Mouse (Mus musculus) liver, embryonic 12.5 days (tissue): ENCODE measurements around the gene Ada. TPM values are rescaled to one million over a fixed set of nuclear protein-coding genes. Genes with fewer than 3 reads are reported as not detected.

ENCODE experiments used
- ATAC-seq: fragments of 200-750 bp; cut with Nextera tagmentation; 2 replicates; pipeline ENCODE4 v1.8.0; 2017; ENCODE audit warnings: moderate number of reproducible peaks, mild to moderate bottlenecking, moderate library complexity
- H3K27ac ChIP-seq: fragments of 300-500 bp; sonication (generic); 2 replicates; pipeline ENCODE4 v1.5.1; 2016; ENCODE audit warnings: mild to moderate bottlenecking
- H3K27me3 ChIP-seq: fragments of 300-500 bp; sonication (generic); replicated peaks from 2 replicates; pipeline ENCODE4 v1.6.1; 2016; ENCODE audit warnings: mild to moderate bottlenecking, moderate library complexity
- H3K36me3 ChIP-seq: fragments of 300-500 bp; sonication (generic); 2 replicates; pipeline ENCODE4 v1.6.1; 2016; ENCODE audit warnings: mild to moderate bottlenecking, moderate library complexity
- H3K4me1 ChIP-seq: fragments of 300-500 bp; sonication (generic); 2 replicates; pipeline ENCODE4 v1.6.1; 2016
- H3K4me2 ChIP-seq: fragments of 300-500 bp; sonication (generic); 2 replicates; pipeline ENCODE4 v1.6.1; 2016; ENCODE audit warnings: mild to moderate bottlenecking, moderate library complexity
- H3K4me3 ChIP-seq: fragments of 300-500 bp; sonication (generic); 2 replicates; pipeline ENCODE4 v1.5.1; 2016; ENCODE audit warnings: mild to moderate bottlenecking, moderate library complexity
- H3K9ac ChIP-seq: fragments of 300-500 bp; sonication (generic); 2 replicates; pipeline ENCODE4 v1.6.1; 2016; ENCODE audit warnings: mild to moderate bottlenecking, moderate library complexity
- H3K9me3 ChIP-seq: fragments of 300-500 bp; sonication (generic); replicated peaks from 2 replicates; pipeline ENCODE4 v1.6.1; 2016; ENCODE audit warnings: mild to moderate bottlenecking, moderate library complexity
- WGBS: fragments of 180-500 bp; shearing (Covaris S2); methylation state at CpG from one replicate; pipeline ENCODE4 v1.1.7; 2016; ENCODE audit not compliant: insufficient replicate concordance; 5-methylcytosine and 5-hydroxymethylcytosine counted together
- polyA plus RNA-seq: library from polyadenylated mRNA; unstranded; fragments of >200 nt; fragmentation: Nextera tagmentation; extraction: Ambion mirVana; gene quantifications from 2 replicates; pipeline ENCODE4 v1.2.1, GENCODE M21; 2016

The Ada gene
- polyA plus RNA-seq, 1 experiment from 2014 or later = 6.7 TPM

DNA sequence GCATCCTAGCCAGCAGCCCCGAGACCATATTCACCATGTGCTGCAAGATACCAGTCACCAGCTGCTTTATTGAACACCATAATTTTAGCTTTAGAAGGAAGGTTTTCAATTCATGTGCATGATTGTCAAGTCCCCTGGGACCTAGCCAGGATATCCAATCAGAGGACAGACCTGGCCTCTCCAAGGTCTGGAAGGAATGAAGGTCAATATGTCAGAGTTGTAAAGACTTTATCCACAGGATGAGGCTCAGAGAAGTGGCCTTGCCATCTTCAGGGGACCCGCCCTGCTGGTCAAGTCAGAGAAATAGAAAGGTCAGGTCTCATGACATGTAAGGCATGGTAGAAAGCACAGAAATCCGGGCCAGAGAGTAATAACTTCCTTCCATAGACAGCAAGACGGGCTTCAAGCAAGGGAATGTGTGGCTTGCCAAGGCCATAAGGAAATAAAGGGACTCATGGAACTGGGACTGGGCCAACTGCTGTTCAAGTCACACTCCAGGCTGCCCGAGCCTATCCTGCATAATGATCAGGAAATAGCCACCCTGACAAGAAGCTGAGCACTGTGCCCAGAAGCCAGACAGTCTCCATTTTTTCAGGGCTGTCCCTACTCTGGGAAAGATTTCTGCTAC, 23.2 kb downstream of the Ada start:
- H3K4me2 ChIP-seq = no peak overlapping the region
- H3K4me1 ChIP-seq = no peaks in the 10 kb centered on the region
- ATAC-seq = no peak
- no peak overlapping the region for H3K4me3 ChIP-seq
- H3K9ac ChIP-seq = no peak overlapping the region
- no peak overlapping the region for H3K27ac ChIP-seq
- 71% methylated on average over 5 of the region's 5 CpGs for WGBS
- no peaks in the 10 kb centered on the region for H3K9me3 ChIP-seq
- no peaks in the 10 kb centered on the region for H3K27me3 ChIP-seq
- H3K36me3 ChIP-seq = peaks cover 83% of the 10 kb centered on the region

DNA sequence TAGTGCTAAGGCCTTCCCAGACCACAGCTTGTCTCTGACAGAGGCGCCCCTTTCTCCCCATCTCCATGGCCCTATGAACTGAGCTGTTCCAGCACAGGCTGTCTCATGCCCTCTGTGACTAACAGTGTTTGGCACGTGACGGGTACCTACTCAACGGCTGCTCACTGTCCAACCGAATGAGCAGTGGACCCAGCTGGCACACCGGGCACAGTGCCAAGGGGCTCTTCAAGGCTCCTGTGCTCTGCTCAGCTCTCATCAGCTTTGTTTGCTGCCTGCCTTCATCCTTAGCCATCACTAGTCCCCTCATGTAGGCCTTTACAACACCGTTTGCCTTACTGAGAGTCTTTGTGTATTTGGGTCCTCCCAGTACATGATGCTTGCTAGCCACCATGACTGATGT, 27.5 kb downstream of the Ada start:
- ATAC-seq = no peak
- peaks cover 14% of the 10 kb centered on the region for H3K4me1 ChIP-seq
- H3K4me2 ChIP-seq = no peak overlapping the region
- H3K9me3 ChIP-seq = no peaks in the 10 kb centered on the region
- no peak overlapping the region for H3K27ac ChIP-seq
- no peak overlapping the region for H3K9ac ChIP-seq
- WGBS = 87% methylated on average over 7 of the region's 7 CpGs
- no peaks in the 10 kb centered on the region for H3K27me3 ChIP-seq
- H3K36me3 ChIP-seq = peaks cover 64% of the 10 kb centered on the region
- H3K4me3 ChIP-seq = no peak overlapping the region

DNA sequence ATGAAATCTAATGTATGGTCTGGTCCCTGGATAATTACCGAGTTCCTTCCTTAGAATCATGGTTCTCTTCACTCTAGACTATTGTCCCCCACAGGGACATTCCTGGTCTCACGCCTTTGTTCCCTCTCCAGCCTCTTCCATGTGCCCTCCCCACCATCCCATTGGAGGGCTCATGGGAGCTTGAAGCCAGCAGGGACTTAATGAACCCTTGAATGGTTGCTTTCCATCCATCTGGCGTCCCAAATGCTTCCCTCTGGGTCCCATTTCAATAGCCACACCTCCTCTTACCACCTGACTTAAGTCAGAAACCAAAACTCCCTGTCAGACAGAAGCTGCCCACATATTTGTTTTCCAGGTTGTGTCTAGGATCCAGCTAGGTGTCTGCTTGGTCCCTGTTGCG, 30.4 kb downstream of the Ada start:
- H3K27me3 ChIP-seq = no peaks in the 10 kb centered on the region
- no peaks in the 10 kb centered on the region for H3K9me3 ChIP-seq
- peaks cover 38% of the 10 kb centered on the region for H3K36me3 ChIP-seq
- peaks cover 28% of the 10 kb centered on the region for H3K4me1 ChIP-seq
- peak overlapping the region; percentile 55; the same call in 1 of the 2 replicates for H3K4me2 ChIP-seq
- H3K4me3 ChIP-seq = no peak overlapping the region
- WGBS = 53% methylated on average over 4 of the region's 4 CpGs
- H3K27ac ChIP-seq = no peak overlapping the region
- no peak overlapping the region for H3K9ac ChIP-seq
- ATAC-seq = 0 out of 2 replicates have a peak, but pooled peaks have one; percentile 9

DNA sequence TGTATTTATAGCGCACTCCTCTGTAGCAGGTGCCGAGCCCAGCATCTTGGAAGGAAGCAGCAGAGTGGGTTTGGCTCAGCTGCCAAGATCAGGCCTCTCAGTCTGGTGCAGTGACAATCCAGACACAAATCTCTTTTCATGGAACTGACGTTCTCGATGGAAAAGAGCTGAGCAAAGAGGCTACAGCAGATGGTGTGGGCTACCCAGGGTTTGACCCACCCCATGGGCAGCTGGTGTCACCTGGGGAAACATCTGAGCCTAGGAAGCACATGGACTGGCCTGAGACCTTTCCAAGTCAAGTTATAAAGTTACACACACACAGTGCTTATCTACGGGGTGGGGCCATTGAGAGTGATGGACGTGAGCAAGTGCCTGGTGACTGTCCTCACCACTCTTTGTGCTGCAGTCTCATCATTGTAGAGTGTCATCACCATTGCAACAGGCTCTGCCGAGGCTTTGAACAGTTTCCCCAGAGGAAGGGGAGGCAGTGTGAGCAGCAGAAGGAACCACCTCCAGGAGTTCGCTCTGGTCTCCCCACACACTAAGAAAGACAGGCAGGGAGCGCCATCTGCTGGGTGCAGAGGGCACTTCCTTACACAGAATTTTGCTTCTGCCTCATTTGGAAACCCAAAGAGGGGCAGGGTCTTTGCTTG, 31.0 kb downstream of the Ada start:
- peak; percentile 74 for ATAC-seq
- 35% methylated on average over 9 of the region's 9 CpGs for WGBS
- H3K9me3 ChIP-seq = no peaks in the 10 kb centered on the region
- no peaks in the 10 kb centered on the region for H3K27me3 ChIP-seq
- 0 out of 2 replicates have a peak overlapping the region, but pooled peaks have one; percentile 49 for H3K9ac ChIP-seq
- peak overlapping the region; percentile 55 for H3K4me2 ChIP-seq
- H3K4me1 ChIP-seq = peaks cover 28% of the 10 kb centered on the region
- H3K36me3 ChIP-seq = peaks cover 33% of the 10 kb centered on the region
- H3K4me3 ChIP-seq = 0 out of 2 replicates have a peak overlapping the region, but pooled peaks have one; percentile 20
- peak overlapping the region; percentile 57; the same call in 1 of the 2 replicates for H3K27ac ChIP-seq

DNA sequence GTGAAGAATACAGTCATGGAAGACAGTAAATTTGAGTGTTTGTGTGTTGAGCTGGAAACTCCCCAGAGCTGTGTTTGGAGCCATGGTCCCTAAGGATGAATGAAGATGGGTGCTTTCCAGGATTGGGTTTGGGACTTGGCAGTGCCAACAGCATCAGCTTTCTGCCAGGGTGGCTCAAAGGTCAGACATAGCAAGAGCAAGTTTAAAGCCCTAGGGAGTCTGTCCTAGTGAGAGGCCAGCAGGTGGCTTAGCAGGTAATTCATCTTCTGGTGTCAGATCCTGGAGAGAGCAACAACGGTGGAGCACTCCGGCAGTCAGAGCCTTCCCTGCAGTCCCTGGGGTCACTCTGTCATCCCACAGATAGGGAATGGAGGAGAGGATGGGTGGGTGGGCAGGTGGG, 31.5 kb downstream of the Ada start:
- no peak; the same call in 1 of the 2 replicates for ATAC-seq
- no peak overlapping the region for H3K4me3 ChIP-seq
- H3K9me3 ChIP-seq = no peaks in the 10 kb centered on the region
- H3K27ac ChIP-seq = peak overlapping the region; percentile 57; the same call in 1 of the 2 replicates
- peak overlapping the region; percentile 55; the same call in 1 of the 2 replicates for H3K4me2 ChIP-seq
- peaks cover 28% of the 10 kb centered on the region for H3K36me3 ChIP-seq
- H3K27me3 ChIP-seq = no peaks in the 10 kb centered on the region
- 0 out of 2 replicates have a peak overlapping the region, but pooled peaks have one; percentile 49 for H3K9ac ChIP-seq
- H3K4me1 ChIP-seq = peaks cover 29% of the 10 kb centered on the region
- WGBS = 49% methylated on average over 2 of the region's 2 CpGs

DNA sequence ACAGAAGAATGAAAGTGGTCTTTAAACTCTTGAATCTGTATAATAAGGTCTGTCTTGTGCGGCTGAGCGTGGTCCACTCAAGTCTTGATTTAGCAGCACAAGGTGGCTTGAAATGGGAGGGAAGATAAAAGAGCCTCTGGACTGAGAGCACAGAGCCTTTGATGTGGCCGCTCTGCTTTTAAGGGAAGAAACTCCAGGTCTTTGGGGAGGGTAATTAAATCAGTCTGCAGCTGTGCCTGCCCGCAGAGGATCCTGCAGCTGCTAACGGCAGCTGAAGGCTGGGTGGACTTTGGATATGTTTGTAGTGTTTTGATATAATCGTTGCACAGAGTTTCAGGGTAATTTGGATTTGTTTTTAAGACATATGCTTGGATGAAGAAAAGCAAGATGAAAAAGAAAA, 33.2 kb downstream of the Ada start:
- H3K4me1 ChIP-seq = peaks cover 43% of the 10 kb centered on the region
- 72% methylated on average over 6 of the region's 6 CpGs for WGBS
- no peak for ATAC-seq
- no peaks in the 10 kb centered on the region for H3K9me3 ChIP-seq
- H3K4me2 ChIP-seq = no peak overlapping the region
- no peak overlapping the region for H3K27ac ChIP-seq
- H3K27me3 ChIP-seq = no peaks in the 10 kb centered on the region
- no peak overlapping the region for H3K9ac ChIP-seq
- H3K36me3 ChIP-seq = peaks cover 13% of the 10 kb centered on the region
- H3K4me3 ChIP-seq = no peak overlapping the region

DNA sequence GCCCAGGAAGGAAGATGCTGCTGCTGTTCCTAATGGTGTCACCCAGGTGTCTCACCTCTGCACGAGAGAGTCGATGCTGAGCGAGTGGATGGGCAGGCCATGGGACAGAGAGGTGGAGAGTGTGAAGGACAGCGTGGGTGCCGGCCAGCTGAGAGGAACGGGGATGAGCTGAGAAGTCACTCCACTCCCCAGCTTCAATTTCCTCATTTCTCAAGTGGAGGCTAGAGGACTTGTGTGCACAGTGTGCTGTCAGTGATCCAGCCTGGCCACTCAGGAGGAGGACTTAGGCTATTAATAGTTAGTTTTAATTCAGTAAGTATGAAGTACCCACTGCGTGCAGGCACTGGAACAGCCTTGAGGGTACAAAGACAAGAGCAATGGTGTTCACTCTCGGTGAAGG, 33.6 kb downstream of the Ada start:
- H3K4me2 ChIP-seq = no peak overlapping the region
- no peak overlapping the region for H3K9ac ChIP-seq
- ATAC-seq = no peak
- no peaks in the 10 kb centered on the region for H3K27me3 ChIP-seq
- peaks cover 43% of the 10 kb centered on the region for H3K4me1 ChIP-seq
- peaks cover 13% of the 10 kb centered on the region for H3K36me3 ChIP-seq
- no peak overlapping the region for H3K4me3 ChIP-seq
- no peaks in the 10 kb centered on the region for H3K9me3 ChIP-seq
- 72% methylated on average over 8 of the region's 8 CpGs for WGBS
- H3K27ac ChIP-seq = no peak overlapping the region

DNA sequence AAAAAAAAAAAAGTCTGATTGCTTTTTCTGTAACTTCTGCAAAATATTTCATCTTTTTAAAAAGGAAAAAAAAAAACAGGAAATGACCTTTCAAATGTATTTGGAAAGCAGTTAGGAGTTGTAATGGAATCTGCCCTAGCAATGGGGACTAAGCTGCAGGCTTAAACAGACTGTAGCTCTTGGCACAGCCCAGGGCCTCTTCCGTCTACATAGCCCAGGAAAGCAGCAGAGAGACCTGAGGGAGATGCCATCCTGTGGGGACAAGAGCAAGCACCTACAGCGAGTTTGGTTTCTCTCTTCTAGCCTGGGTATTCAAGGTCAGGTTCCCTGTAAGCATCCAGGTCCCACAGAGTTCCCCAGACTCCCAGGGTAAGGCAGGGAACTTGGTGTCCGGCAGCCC, 36.7 kb downstream of the Ada start:
- H3K27me3 ChIP-seq = no peaks in the 10 kb centered on the region
- H3K27ac ChIP-seq = no peak overlapping the region
- 79% methylated on average over 3 of the region's 3 CpGs for WGBS

DNA sequence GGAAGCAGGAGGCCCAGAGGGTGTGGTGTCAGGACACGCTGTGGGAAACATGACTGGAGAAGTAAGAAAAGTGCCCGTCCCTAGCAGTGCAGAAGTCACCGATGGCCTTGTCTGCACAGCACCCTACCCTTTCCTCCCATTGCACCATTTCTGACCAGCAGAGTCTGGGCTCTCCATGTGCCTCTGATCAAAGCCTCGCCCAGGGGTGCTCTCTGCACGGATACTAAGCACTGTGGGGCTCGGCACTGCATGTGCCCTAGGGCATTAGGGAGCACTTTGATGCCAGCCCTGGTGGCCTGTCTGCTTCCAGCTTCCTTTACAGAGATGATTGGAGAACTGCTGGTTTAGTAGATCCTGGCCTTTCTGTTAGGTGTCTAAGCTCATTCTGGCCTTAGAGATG, 37.2 kb downstream of the Ada start:
- Histone ChIP-seq H3K27me3 (no peaks in the 10 kb centered on the region), H3K36me3 (peaks cover 20% of the 10 kb centered on the region), H3K9me3 (no peaks in the 10 kb centered on the region), H3K4me2 (no peak overlapping the region), H3K9ac (peak overlapping the region; percentile 5; the same call in 1 of the 2 replicates), H3K4me3 (no peak overlapping the region), H3K4me1 (peaks cover 57% of the 10 kb centered on the region), H3K27ac (peak overlapping the region; percentile 27; the same call in 1 of the 2 replicates)
- ATAC-seq = peak; percentile 27; the same call in 1 of the 2 replicates
- WGBS = 75% methylated on average over 6 of the region's 6 CpGs

More for the DNA sequence above, 36.7 kb downstream of the Ada start:
- no peak for ATAC-seq
- no peak overlapping the region for H3K9ac ChIP-seq
- H3K4me1 ChIP-seq = peaks cover 52% of the 10 kb centered on the region
- no peak overlapping the region for H3K4me3 ChIP-seq
- H3K36me3 ChIP-seq = peaks cover 20% of the 10 kb centered on the region
- no peaks in the 10 kb centered on the region for H3K9me3 ChIP-seq
- no peak overlapping the region for H3K4me2 ChIP-seq

DNA sequence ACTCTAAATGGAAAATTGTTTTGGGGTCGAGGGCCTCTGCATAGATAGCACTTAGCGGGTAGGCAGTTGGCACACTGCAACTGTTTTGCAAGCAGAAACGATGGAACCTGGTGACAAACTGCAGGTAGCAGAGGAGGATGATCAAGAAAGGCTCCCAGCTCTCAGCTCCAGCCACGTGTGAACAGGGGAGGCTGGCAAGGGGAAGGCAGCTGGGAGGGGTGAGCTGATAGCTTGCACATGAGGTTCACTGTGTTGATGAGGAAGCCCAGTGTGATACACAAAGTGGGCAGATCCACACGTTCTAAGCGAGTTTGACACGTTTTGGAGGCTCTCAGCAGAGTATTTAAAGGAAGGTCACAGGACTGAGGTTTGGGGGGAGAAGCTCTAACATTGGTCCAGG, 37.6 kb downstream of the Ada start:
- no peaks in the 10 kb centered on the region for H3K9me3 ChIP-seq
- peak overlapping the region; percentile 27; the same call in 1 of the 2 replicates for H3K27ac ChIP-seq
- no peaks in the 10 kb centered on the region for H3K27me3 ChIP-seq
- peaks cover 20% of the 10 kb centered on the region for H3K36me3 ChIP-seq
- WGBS = 44% methylated on average over 7 of the region's 7 CpGs
- no peak overlapping the region for H3K4me2 ChIP-seq
- H3K4me3 ChIP-seq = no peak overlapping the region
- H3K4me1 ChIP-seq = peaks cover 61% of the 10 kb centered on the region
- 0 out of 2 replicates have a peak overlapping the region, but pooled peaks have one; percentile 5 for H3K9ac ChIP-seq
- 0 out of 2 replicates have a peak, but pooled peaks have one; percentile 35 for ATAC-seq

DNA sequence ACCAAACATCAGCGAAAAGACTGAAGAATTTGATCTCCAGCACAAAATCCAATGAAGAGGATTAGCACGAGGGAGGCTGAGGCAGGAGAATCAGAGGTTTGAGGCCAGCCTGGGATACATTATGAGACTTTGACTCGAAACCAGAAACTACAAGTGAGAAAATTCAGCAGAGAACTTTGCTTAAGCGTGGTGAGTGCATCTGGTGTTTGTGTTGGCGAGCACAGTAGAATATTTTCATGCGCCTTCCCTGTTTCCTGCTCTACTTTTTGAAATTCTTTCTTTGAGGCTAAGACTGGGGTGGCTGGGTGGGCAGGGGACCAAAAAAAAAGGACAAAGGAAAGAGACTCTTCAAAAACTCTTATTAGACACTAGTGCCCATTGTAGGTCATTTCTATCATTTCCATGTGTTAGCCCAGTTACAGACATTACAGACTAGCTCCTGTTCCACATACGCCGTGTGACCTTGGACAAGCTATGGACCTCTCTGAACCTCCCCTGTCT, 38.6 kb downstream of the Ada start:
- Histone ChIP-seq H3K4me2 (no peak overlapping the region), H3K9me3 (no peaks in the 10 kb centered on the region), H3K27ac (no peak overlapping the region), H3K4me3 (no peak overlapping the region), H3K27me3 (no peaks in the 10 kb centered on the region), H3K4me1 (peaks cover 56% of the 10 kb centered on the region), H3K9ac (no peak overlapping the region), H3K36me3 (peaks cover 20% of the 10 kb centered on the region)
- WGBS = 89% methylated on average over 8 of the region's 8 CpGs
- ATAC-seq = no peak

DNA sequence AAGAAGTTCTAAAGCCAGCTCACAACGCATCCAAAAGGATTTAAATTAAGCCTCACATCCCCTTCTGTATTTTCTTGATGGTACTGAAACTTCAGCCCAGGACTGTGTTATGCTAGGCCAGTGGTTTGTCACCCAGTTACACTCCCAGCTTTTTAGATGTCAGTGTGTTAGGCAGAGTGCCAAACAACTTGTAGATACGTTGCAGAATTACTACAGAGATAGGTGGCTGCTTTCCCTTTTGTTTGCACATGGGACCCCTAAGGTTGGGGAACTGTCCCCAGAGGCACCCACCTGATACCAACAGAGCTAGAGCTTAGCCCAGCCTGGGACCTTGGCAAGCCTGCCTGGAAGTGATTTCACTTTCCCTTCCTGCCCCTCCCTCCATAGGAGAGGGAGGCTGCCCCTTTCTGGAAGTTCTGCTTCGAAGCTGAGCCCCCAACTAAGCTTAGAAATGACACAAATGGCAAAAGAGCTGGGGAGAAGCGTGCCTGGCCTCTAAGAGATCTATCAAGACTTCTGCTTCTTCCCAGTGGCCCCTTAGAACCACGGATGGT, 39.4 kb downstream of the Ada start:
- peaks cover 24% of the 10 kb centered on the region for H3K36me3 ChIP-seq
- H3K4me1 ChIP-seq = peaks cover 52% of the 10 kb centered on the region
- no peaks in the 10 kb centered on the region for H3K9me3 ChIP-seq
- peak overlapping the region; percentile 24; the same call in 1 of the 2 replicates for H3K9ac ChIP-seq
- no peaks in the 10 kb centered on the region for H3K27me3 ChIP-seq
- WGBS = 63% methylated on average over 5 of the region's 5 CpGs
- no peak for ATAC-seq
- H3K4me3 ChIP-seq = no peak overlapping the region
- H3K4me2 ChIP-seq = no peak overlapping the region
- no peak overlapping the region for H3K27ac ChIP-seq
